Mouse (Mus musculus) activated CD4-positive, CD25-positive, alpha-beta regulatory T cell, adult 4 months (primary cell): ENCODE measurements around the gene Hnrnpa3. TPM values are rescaled to one million over a fixed set of nuclear protein-coding genes. Genes with fewer than 3 reads are reported as not detected.
"Not testable (repeated sequence)": the region's sequence is repeated elsewhere in the genome, so short reads cannot be mapped to it uniquely, and the experiment has no call there.

ENCODE experiments used
- ATAC-seq: one replicate; pipeline ENCODE4 v1.8.0; 2017
- polyA plus RNA-seq, 2 experiments: library from polyadenylated mRNA; unstranded; fragments of 100-300 nt; shearing (Covaris generic); gene quantifications; one replicate each; pipeline ENCODE4 v1.2.1; 2017

Gene Hnrnpa3
- polyA plus RNA-seq, 2 experiments from 2014 or later, result 133 to 270 TPM

DNA sequence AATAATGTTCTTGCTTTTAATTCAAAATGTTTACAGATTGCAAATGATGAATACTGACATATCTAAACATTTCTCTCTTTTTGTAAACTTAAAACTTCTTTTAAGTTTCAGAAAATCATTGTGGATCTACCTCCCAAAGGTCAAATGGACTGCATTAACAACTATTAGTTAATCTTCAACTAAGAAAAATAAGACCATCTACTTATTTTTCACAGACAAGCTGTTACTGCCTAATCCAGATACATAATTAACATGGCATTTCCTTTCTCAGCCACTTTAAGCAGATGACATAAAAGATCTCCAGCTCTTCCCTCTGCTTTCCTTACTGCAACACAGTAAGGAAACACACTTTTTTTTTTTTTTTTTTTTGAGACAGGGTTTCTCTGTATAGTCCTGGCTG, 21.7 kb upstream of the Hnrnpa3 start:
- no peak for ATAC-seq

GRCm38 (mm10) chr2:75637822-75638221, 21.2 kb upstream of the Hnrnpa3 start:
- not testable (repeated sequence) for ATAC-seq

GRCm38 (mm10) chr2:75639535-75639934, 19.5 kb upstream of the Hnrnpa3 start:
- not testable (repeated sequence) for ATAC-seq

DNA sequence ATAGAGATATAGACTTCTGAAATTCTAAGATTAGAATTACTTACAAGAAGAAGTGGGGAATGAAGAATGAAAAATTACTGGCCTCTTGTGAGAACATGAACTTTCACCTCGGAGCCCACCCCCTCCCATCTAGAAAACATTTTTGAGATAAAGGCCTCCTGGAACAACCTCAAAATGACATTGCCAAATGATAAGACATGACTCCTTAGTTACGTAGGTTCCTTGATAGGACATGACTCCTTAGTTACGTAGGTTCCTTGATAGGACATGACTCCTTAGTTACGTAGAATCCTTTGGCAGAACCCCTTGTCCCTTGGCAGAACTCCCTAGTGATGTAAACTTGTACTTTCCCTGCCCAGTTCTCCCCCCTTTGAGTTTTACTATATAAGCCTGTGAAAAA, 16.7 kb upstream of the Hnrnpa3 start:
- ATAC-seq, result not testable (repeated sequence)

DNA sequence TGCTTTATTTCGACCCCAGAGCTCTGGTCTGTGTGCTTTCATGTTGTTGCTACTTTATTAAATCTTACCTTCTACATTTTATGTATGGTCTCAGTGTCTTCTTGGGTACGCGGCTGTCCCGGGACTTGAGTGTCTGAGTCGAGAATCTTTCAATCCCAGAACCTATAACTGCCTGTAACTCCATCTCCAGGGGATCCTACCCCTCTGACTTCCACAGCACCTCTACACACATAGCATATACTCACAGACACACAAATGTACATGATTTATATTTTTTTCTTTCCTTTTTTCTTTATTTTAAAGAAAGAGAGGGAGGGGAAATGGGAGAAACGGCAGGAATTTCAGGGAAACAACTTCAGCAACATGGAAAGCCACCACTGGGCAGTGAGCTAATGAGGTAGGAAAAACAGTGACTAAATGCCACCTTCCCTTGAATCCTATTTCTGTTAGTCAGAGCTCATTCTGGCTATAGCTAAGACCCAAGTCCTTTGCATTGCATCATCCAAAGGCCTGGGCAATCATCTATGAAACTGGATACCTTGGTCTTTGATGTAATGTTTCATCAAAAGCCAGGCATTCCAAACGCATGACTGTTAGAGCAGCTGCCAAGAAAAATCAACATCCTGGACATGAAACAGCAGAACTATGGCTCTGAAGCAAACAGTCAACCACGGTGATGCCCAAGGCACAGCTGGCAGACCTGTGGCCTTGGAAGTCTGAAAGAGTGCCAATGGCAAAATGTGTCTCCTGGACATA, 16.1 kb upstream of the Hnrnpa3 start:
- ATAC-seq, result no peak

GRCm38 (mm10) chr2:75643950-75644349, 15.1 kb upstream of the Hnrnpa3 start:
- ATAC-seq, result no peak

DNA sequence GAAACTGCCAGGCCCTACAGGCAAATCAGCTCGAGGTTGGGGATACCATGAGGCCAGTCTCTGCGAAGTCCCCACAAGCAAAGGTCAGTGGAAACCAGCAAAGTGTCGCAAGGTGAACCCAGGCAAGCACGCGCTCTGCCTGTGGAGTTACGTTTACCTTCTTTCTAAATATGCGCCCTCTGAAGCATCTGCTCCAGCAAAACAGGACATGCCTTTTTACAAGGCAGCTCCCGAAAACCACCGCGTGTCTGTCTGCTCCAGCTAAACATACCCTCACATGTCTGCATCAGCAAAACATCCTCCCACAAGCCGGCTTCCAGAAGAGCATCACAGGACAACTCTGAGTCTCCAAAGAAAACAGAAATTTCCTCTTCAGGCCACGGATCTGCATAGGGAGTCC, 13.8 kb upstream of the Hnrnpa3 start:
- ATAC-seq, result no peak

DNA sequence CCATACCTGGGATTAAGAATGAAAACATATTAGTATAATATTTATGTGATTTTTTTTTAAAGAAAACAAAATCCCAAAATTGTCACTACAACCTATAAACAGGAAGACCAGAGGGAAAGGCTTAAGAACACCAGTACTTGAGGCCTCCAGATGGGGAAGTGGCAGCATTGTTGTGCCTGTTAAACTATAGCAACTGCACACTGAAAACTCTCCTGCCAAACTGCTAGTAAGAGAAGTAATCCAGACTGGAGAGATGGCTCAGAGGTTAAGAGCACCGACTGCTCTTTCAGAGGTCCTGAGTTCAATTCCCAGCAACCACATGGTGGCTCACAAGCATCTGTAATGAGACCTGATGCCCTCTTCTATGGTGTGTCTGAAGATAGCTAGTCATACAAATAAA, 8.6 kb upstream of the Hnrnpa3 start:
- no peak for ATAC-seq

- no peak for ATAC-seq
Observed at GRCm38 (mm10) chr2:75653150-75653549, 5.9 kb upstream of the Hnrnpa3 start.

- ATAC-seq, result no peak
Observed at GRCm38 (mm10) chr2:75654679-75655078, 4.4 kb upstream of the Hnrnpa3 start.

GRCm38 (mm10) chr2:75656924-75657323, 2.1 kb upstream of the Hnrnpa3 start:
- ATAC-seq, result no peak

GRCm38 (mm10) chr2:75657907-75658691, 962 bp upstream of the Hnrnpa3 start:
- ATAC-seq, result no peak

DNA sequence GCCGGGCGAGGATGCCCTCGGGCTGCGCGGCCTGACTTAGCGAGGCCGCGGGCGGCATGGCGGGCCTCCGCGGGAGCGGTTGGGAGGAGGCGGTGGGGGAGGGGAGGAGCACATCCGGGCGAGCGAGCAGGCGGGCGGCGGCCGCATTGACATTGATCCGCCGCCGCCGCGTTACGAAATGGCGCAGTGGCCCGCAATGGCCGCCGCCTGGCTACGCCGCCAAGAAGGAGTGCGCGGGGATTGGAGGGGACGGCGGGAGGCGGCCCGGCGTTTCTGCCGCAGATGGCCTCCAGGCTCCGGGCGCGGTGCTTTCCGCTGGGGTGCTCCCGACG, 534 bp downstream of the Hnrnpa3 start:
- ATAC-seq, result peak; percentile 52

- ATAC-seq, result no peak
Observed at GRCm38 (mm10) chr2:75660255-75660948, 1.3 kb downstream of the Hnrnpa3 start.

- no peak for ATAC-seq
Observed at GRCm38 (mm10) chr2:75661106-75661505, 2.0 kb downstream of the Hnrnpa3 start.

- no peak for ATAC-seq
Observed at GRCm38 (mm10) chr2:75669491-75670445, 10.7 kb downstream of the Hnrnpa3 start.

- ATAC-seq, result no peak
Observed at GRCm38 (mm10) chr2:75670446-75671336, 11.6 kb downstream of the Hnrnpa3 start.

DNA sequence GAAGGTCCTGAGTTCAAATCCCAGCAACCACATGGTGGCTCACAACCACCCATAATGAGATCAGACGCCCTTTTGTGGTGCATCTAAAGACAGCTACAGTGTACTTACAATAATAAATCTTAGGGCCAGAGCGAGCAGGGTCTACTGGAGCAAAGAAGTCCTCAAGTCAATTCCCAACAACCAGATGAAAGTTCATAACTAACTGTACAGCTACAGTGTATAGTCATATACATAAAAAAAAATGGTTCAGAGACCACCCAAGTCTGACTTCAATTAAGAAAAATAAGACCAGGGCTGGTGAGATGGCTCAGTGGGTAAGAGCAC, 12.2 kb downstream of the Hnrnpa3 start:
- no peak for ATAC-seq

DNA sequence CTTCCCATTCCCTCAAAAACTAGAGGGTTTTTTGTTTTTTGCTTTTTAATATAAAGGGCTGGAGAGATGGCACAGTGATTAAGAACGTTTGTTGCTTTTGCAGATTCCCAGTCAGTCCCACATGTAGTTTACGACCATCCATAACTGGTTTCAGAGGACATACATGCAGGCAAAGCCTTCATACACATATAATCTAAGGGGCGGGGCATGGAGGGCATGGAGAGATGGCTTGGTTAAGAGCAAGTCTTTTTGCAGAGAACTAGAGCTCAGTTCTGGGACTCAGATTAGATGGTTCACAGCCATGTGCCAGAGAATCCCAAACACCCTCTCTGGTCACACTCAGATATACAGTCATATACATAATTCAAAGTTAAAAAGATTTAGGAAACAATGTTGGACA, 13.5 kb downstream of the Hnrnpa3 start:
- no peak for ATAC-seq

DNA sequence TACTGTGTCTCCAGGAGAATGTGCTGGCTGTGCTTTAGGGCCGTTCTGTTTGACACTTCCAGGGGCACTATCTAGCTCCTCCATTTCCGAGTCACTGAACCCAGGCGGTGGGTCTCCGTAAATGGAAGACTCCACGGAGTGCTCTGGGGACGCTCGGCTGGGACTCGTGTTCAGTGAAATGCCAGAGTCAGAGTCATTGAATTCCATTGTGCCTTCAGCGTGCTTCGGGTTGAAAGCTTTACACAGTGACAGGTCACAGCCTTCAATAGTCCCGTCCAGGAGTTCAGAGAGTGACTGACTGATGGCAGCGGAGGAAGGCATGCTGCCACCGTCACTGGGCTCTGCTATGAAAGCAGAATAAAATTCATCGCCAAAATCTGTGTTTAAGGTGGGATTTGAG, 17.5 kb downstream of the Hnrnpa3 start:
- no peak for ATAC-seq

DNA sequence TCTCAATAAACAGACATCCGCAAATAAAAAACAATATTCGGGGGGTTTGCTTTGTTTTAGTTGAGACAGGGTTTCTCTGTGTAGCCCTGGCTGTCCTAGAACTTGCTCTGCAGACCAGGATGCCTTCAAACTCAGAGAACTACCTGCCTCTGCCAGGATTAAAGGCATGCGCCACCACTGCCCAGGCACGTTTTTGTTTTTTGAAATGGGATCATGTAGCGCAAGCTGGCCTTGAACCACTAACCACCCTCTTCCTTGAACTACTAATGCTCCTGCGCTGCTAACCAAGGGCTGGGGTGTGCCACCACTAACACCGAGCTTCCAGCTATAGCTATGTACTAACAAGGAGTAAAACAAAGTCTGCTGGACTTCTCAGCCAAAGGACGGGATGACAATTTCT, 20.9 kb downstream of the Hnrnpa3 start:
- no peak for ATAC-seq

GRCm38 (mm10) chr2:75681439-75681838, 22.4 kb downstream of the Hnrnpa3 start:
- no peak for ATAC-seq
